Mouse (Mus musculus): ENCODE measurements around the gene Hectd4.
A peak's percentile ranks its signal among the peaks of the same experiment; 100 is the strongest.

Gene Hectd4

DNA sequence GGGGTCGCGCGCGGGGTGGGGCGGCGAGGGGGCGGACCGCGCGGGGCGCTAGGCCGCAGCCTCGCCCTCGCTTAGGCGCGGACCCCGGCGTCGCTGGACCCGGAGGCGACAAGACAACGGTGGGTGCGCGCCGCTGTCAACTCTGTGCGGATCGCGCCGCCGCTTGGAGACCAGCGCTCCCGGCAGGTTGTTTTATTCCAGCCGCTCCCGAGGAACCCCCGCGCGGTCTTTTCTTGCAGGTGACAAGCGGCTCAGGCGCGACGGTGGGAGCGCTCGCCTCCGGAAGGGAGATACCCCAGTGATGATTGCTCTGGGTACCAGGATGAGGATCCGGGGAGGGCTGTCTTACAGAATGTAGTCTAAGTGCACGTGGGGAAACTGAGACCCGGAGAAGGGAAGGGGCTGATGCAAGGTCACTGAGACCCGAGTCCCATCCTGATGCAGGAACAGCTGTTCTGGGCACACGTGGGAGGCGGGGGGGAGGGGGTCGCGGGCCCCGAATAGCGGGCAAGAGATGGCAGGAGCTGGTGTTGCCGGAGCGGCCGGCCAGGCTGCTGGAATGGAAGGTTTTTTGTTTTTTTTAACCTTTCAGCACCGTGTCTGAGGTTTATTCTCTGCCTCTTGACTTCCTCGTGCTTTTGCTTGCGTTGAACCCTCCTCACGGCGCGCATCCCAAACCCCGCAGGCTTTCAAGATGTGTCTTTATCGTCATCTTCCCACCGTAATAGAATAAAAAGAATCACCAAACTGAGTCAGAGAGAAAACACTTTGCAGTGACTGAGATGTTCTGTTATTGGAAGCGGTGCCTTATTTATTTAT is 178.3 kb downstream of the Hectd4 start:
- DNase-seq = no peak

DNA sequence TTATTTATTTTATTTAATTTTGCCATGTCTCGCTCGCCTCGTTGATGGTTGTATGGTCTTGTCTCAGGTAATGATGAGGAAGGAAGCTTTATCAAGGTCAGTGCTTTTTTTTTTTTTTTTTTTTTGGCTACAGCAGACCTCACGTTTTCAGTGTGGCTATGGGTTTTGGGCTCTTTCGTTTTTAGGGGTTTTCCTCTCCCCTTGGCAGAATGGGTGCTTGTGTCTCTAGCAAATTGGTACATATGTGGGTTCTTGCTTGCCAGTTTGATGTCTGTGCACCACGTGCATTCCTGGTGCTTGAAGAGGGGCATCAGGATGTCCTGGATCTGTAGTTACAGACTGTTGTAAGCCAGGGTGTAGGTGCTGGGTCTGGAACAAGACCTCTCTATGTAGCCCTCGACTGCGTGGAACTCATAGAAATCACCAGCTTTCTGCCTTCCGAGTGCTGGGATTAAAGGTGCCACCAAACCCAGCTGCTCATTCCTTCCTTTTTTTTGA is 179.0 kb downstream of the Hectd4 start:
- DNase-seq = no peak

DNA sequence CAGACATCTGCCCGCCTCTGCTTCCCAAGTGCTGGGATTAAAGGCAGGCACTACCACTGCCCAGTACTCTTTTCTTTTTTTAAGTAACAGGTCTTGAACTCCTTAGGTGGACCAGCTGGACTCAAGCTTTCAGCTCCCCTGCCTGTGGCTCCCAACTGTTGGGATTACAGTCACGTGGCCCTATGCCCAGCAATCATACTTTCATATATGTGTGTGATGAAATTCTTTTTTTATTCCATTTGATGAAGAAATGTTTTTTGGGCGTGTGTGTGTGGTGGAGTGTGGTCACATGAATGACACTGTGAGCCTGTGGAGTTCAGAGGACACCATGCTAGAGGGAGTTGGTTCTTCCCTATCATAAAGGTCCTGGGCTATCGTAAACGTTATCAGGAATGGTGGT is 179.5 kb downstream of the Hectd4 start:
- no peak for DNase-seq

DNA sequence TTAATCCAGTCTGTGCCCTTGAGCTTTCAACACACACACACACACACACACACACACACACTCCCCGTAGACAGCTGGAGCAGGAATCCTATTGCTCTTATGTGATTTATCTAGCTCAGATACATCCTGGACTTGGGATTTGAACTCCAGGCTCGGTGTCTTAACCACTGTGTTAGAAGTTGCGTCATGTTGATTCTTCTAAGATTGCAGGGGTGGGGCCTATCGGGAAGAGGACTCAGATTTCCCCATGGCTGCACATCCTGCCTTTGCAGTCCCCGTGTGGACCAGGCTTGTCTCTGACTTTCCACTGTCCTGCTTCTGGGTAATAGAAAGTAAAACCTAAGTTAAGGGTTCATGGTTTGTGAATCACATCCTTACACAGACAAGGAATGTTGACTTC is 180.0 kb downstream of the Hectd4 start:
- DNase-seq = peak; percentile 15

DNA sequence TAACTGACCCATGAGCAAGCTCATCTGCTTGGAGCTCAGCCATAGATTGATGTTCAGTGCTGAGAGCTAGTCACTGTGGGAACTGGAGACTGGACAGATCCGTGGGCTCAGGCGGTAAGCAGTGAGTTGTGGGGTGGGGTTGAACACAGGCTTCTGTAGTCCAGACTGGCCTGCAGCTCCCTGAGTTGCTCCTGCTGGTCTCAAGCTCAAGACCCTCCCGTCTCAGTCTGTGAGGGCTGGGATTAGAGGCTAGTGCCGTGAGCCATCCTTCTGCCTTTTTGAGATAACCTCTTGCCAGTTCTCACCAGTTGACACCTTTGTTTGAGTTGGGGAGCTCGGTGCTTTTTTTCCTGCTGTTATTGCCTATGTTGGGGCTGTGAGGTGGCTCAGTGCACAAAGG is 180.8 kb downstream of the Hectd4 start:
- no peak for DNase-seq

DNA sequence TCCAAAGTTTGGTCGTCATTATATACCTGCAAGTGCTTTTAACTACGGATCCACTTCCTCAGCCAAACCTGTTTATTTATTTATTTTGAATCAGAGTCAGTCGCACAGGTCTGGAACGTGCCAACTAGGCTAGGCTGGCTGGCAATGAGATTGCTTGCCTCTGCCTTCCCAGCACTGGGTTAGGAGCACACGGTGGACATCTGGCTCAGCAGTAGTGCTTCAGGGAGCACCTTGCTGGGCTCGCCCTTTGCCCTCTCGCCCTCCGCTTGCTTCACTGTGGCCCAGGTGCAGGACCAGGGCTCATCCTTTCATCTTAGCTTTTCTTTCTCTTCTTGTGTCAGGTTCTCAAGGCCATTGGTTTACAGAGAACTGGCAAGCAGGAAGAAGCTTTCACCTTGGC is 187.8 kb downstream of the Hectd4 start:
- no peak for DNase-seq

DNA sequence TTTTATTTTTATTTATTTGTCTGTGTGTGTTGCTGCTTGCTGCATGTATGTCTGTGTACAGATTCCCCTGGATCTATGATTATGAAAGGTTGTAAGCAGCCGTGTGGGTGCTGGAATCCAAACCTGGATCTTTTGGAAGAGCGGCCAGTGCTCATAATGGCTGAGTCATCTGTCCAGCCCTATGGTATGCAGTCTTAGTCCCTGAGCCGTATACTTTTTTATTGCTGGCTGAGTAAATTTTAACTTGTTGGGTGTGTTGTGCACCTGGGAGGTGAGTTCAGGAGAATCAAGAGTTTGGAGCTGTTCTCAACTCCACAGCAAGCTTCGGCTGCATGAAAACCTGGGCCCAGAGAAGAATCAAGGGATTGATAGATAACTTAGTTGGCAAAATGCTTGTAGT is 191.0 kb downstream of the Hectd4 start:
- DNase-seq = no peak
